Mouse (Mus musculus): ENCODE results near the gene Dnaja1. TPM values are rescaled to one million over a fixed set of nuclear protein-coding genes. Genes with fewer than 3 reads are reported as not detected.

Dnaja1 gene
- polyA plus RNA-seq, 1 experiment from 2014 or later: 645 TPM

GRCm38 (mm10) chr4:40691100-40691499 is 30.9 kb upstream of the Dnaja1 start:
- H3K36me3 ChIP-seq (ENCODE audit: control insufficient read depth, insufficient read depth, low read length): peaks cover 9% of the 10 kb centered on the region; the same call in 1 of the 2 replicates
- WGBS: 85% methylated on average over 11 of the region's 11 CpGs

GRCm38 (mm10) chr4:40697059-40697458 is 24.9 kb upstream of the Dnaja1 start:
- 87% methylated on average over 7 of the region's 7 CpGs for WGBS
- H3K36me3 ChIP-seq (ENCODE audit: control insufficient read depth, insufficient read depth, low read length): peaks cover 6% of the 10 kb centered on the region; the same call in 1 of the 2 replicates
- ATAC-seq (replicated peaks; ENCODE audit: low FRiP score) (no peak), DNase-seq (ENCODE audit: low spot score) (no peak)
- no peaks in the 10 kb centered on the region for H3K27me3 ChIP-seq (ENCODE audit: control insufficient read depth, insufficient read depth, low read length)
- no peak overlapping the region for H3K27ac ChIP-seq (ENCODE audit: low read depth, low read length)
- H3K4me2 ChIP-seq (ENCODE audit: low read depth, low read length, severe bottlenecking): no peak overlapping the region
- no peaks in the 10 kb centered on the region for H3K9me3 ChIP-seq (ENCODE audit: control insufficient read depth, low read length)
- H3K4me1 ChIP-seq (replicated peaks; ENCODE audit: control insufficient read depth, insufficient read depth, low read length): peaks cover under 1% of the 10 kb centered on the region
- H3K9ac ChIP-seq (ENCODE audit: low read length): no peak overlapping the region
- H3K4me3 ChIP-seq (ENCODE audit: low read depth, low read length): no peak overlapping the region

More at GRCm38 (mm10) chr4:40691100-40691499, 30.9 kb upstream of the Dnaja1 start:
- no peak for ATAC-seq (replicated peaks; ENCODE audit: low FRiP score)
- no peak overlapping the region for H3K4me2 ChIP-seq (ENCODE audit: low read depth, low read length, severe bottlenecking)
- H3K9ac ChIP-seq (ENCODE audit: low read length): no peak overlapping the region
- H3K27ac ChIP-seq (ENCODE audit: low read depth, low read length): no peak overlapping the region
- no peak for DNase-seq (ENCODE audit: low spot score)
- H3K4me3 ChIP-seq (ENCODE audit: low read depth, low read length): no peak overlapping the region
- no peaks in the 10 kb centered on the region for H3K4me1 ChIP-seq (replicated peaks; ENCODE audit: control insufficient read depth, insufficient read depth, low read length)
- H3K9me3 ChIP-seq (ENCODE audit: control insufficient read depth, low read length): no peaks in the 10 kb centered on the region
- no peaks in the 10 kb centered on the region for H3K27me3 ChIP-seq (ENCODE audit: control insufficient read depth, insufficient read depth, low read length)

DNA sequence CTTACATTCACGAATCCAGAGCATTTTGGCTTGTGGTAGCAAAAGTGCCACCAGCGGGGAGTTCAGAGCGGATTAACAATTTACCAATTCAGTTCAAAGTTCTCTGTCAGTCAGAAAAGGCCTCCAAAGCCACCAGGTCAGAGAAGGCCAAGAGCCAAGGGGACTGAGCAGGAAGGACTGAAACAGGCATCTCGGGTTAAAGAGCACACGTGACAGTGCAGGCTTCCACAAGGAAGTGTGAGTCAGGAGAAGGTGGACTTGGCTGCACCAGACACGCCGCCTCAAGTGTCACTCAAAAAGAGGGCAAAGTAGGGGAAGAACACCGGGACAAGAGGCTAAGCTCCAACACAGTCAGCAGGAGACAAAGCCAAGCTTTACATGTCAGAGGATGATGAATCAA is 21.7 kb upstream of the Dnaja1 start:
- ATAC-seq (replicated peaks; ENCODE audit: low FRiP score) (no peak), DNase-seq (ENCODE audit: low spot score) (no peak)
- H3K27me3 ChIP-seq (ENCODE audit: control insufficient read depth, insufficient read depth, low read length): no peaks in the 10 kb centered on the region
- no peaks in the 10 kb centered on the region for H3K9me3 ChIP-seq (ENCODE audit: control insufficient read depth, low read length)
- WGBS: 86% methylated on average over 8 of the region's 8 CpGs
- H3K36me3 ChIP-seq (ENCODE audit: control insufficient read depth, insufficient read depth, low read length): peaks cover under 1% of the 10 kb centered on the region; the same call in 1 of the 2 replicates
- H3K4me1 ChIP-seq (replicated peaks; ENCODE audit: control insufficient read depth, insufficient read depth, low read length): peaks cover 3% of the 10 kb centered on the region
- H3K27ac ChIP-seq (ENCODE audit: low read depth, low read length): no peak overlapping the region
- H3K4me2 ChIP-seq (ENCODE audit: low read depth, low read length, severe bottlenecking): no peak overlapping the region
- H3K9ac ChIP-seq (ENCODE audit: low read length): no peak overlapping the region
- no peak overlapping the region for H3K4me3 ChIP-seq (ENCODE audit: low read depth, low read length)

- H3K9ac ChIP-seq (ENCODE audit: low read length): no peak overlapping the region; the same call in 1 of the 2 replicates
Observed at GRCm38 (mm10) chr4:40701796-40702195, 20.2 kb upstream of the Dnaja1 start.

DNA sequence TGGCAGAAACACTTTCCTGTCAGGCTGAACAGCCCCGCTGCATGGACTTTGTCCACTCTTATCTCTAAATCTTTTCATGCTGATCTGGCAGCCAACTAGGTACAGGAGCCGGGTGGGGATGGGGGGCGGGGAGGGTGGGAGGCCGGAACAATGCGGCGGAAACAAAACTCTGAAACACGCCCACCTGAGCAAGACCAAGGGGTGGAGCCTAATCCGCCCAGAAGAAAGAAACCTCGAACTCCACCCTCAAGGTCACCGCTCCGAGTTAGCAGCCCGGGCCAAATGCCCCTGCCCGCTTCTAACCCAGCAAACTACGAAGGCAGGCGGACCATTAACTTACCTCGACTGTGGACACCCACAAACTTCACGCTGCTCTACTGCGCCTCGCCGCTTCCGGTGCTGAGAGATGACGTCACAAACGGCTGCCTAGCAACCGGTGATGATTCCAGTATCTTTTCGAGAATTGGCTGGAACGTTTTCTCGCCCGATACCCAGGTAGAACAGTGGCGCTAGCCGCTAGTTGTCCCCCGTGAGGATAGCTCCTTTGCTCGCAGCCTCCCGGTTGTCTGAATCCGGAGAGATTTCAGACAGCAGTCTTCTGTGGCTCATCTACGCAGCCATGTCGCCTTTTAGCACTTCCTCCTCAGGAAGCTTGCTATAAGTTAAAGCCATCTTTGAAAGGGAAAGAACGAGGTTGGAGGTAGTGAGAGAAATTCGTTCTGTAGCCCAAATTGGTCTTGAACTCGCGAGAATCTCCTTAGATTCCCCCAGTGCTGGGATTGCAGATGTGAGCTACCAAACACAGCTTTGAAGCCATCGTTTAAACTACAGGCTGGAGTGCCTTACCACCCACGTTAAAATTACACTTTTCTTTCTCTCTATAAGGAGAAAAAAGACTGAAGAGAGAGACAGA is 18.9 kb upstream of the Dnaja1 start, which contains the start of gene Aptx:
Aptx (minus strand) TSS at position 398 of the 913 bp plus-strand sequence.
- Histone ChIP-seq H3K9me3 (ENCODE audit: control insufficient read depth, low read length) (no peaks in the 10 kb centered on the region), H3K4me2 (ENCODE audit: low read depth, low read length, severe bottlenecking) (peak within 1 kb of the TSS; percentile 76), H3K9ac (ENCODE audit: low read length) (peak within 1 kb of the TSS; percentile 69), H3K4me3 (ENCODE audit: low read depth, low read length) (peak within 1 kb of the TSS; percentile 43), H3K27ac (ENCODE audit: low read depth, low read length) (peak within 1 kb of the TSS; percentile 82), H3K27me3 (ENCODE audit: control insufficient read depth, insufficient read depth, low read length) (no peaks in the 10 kb centered on the region), H3K36me3 (ENCODE audit: control insufficient read depth, insufficient read depth, low read length) (no peaks in the 10 kb centered on the region), H3K4me1 (replicated peaks; ENCODE audit: control insufficient read depth, insufficient read depth, low read length) (peaks cover 3% of the 10 kb centered on the region)
- DNase-seq (ENCODE audit: low spot score) (peak; percentile 96), ATAC-seq (replicated peaks; ENCODE audit: low FRiP score) (peak; percentile 93)
- under 1% methylated on average over 42 of the region's 42 CpGs for WGBS

More at GRCm38 (mm10) chr4:40701796-40702195, 20.2 kb upstream of the Dnaja1 start:
- H3K36me3 ChIP-seq (ENCODE audit: control insufficient read depth, insufficient read depth, low read length): no peaks in the 10 kb centered on the region
- ATAC-seq (replicated peaks; ENCODE audit: low FRiP score): no peak
- DNase-seq (ENCODE audit: low spot score): no peak
- H3K9me3 ChIP-seq (ENCODE audit: control insufficient read depth, low read length): no peaks in the 10 kb centered on the region
- WGBS: 91% methylated on average over 3 of the region's 3 CpGs
- H3K4me3 ChIP-seq (ENCODE audit: low read depth, low read length): peak overlapping the region; percentile 43
- H3K4me2 ChIP-seq (ENCODE audit: low read depth, low read length, severe bottlenecking): peak overlapping the region; percentile 76
- H3K27me3 ChIP-seq (ENCODE audit: control insufficient read depth, insufficient read depth, low read length): no peaks in the 10 kb centered on the region
- no peak overlapping the region for H3K27ac ChIP-seq (ENCODE audit: low read depth, low read length)
- H3K4me1 ChIP-seq (replicated peaks; ENCODE audit: control insufficient read depth, insufficient read depth, low read length): peaks cover 3% of the 10 kb centered on the region

DNA sequence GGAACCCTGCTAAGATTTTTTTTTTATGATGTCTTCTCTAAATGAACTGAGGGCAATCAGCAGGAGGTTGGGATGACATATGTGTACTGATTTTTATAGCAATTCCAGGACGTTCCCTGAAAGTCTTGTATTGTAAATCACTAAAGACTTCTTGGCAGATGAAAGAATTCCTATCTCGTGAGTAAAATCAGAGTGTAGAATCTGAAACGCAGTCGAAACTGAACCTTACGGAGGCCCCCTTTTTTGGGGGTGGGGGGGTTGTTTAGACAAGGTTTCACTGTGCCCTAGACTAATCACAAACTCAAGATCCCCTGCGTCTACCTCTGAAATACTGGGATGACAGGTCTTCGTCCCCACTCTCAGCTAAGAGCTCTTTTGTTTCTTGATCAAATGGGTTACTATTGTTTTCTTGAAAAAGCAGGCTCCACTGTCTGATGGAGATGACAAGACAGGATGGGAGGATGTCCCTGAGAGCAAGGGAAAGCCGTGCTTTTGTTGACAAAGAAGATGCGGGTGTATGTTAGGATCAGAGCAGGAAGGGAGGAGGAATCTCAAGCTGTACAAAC is 18.2 kb upstream of the Dnaja1 start:
- H3K9me3 ChIP-seq (ENCODE audit: control insufficient read depth, low read length): no peaks in the 10 kb centered on the region
- peak overlapping the region; percentile 76 for H3K4me2 ChIP-seq (ENCODE audit: low read depth, low read length, severe bottlenecking)
- H3K27me3 ChIP-seq (ENCODE audit: control insufficient read depth, insufficient read depth, low read length): no peaks in the 10 kb centered on the region
- no peaks in the 10 kb centered on the region for H3K36me3 ChIP-seq (ENCODE audit: control insufficient read depth, insufficient read depth, low read length)
- no peak for ATAC-seq (replicated peaks; ENCODE audit: low FRiP score)
- H3K4me1 ChIP-seq (replicated peaks; ENCODE audit: control insufficient read depth, insufficient read depth, low read length): peaks cover 3% of the 10 kb centered on the region
- WGBS: 33% methylated on average over 9 of the region's 9 CpGs
- H3K4me3 ChIP-seq (ENCODE audit: low read depth, low read length): peak overlapping the region; percentile 43
- peak overlapping the region; percentile 69 for H3K9ac ChIP-seq (ENCODE audit: low read length)
- no peak for DNase-seq (ENCODE audit: low spot score)
- H3K27ac ChIP-seq (ENCODE audit: low read depth, low read length): peak overlapping the region; percentile 82

- H3K4me1 ChIP-seq (replicated peaks; ENCODE audit: control insufficient read depth, insufficient read depth, low read length): peaks cover 5% of the 10 kb centered on the region; the same call in 1 of the 2 replicates
- WGBS: 85% methylated on average over 3 of the region's 3 CpGs
- DNase-seq (ENCODE audit: low spot score): no peak
- H3K4me3 ChIP-seq (ENCODE audit: low read depth, low read length): no peak overlapping the region
- H3K9ac ChIP-seq (ENCODE audit: low read length): no peak overlapping the region
- no peaks in the 10 kb centered on the region for H3K27me3 ChIP-seq (ENCODE audit: control insufficient read depth, insufficient read depth, low read length)
- ATAC-seq (replicated peaks; ENCODE audit: low FRiP score): no peak
- no peak overlapping the region for H3K4me2 ChIP-seq (ENCODE audit: low read depth, low read length, severe bottlenecking)
- no peak overlapping the region for H3K27ac ChIP-seq (ENCODE audit: low read depth, low read length)
- no peaks in the 10 kb centered on the region for H3K9me3 ChIP-seq (ENCODE audit: control insufficient read depth, low read length)
- H3K36me3 ChIP-seq (ENCODE audit: control insufficient read depth, insufficient read depth, low read length): no peaks in the 10 kb centered on the region
Observed at GRCm38 (mm10) chr4:40717141-40717540, 4.8 kb upstream of the Dnaja1 start.

DNA sequence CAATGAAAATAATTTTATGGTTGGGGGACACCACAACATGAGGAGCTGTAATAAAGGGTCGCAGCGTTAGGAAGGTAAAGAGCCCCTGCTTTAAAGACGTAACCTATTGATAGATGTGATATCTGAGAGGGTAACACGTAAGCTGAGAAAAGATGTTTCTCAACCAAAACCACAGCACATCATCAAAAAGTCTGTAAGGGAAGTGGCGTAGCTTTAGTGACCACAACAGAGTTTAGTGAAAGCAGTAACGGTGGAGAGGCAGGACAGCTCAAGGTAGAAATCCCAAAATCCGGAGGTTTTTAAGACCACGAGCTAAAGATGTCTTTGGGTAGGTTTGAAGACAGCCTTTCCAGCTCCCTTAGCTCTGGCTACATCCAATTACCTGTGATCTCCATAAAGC is 1.0 kb upstream of the Dnaja1 start:
- WGBS: 97% methylated on average over 8 of the region's 8 CpGs
- no peak overlapping the region for H3K27ac ChIP-seq (ENCODE audit: low read depth, low read length)
- no peak overlapping the region for H3K9ac ChIP-seq (ENCODE audit: low read length)
- no peak overlapping the region for H3K4me3 ChIP-seq (ENCODE audit: low read depth, low read length)
- no peaks in the 10 kb centered on the region for H3K36me3 ChIP-seq (ENCODE audit: control insufficient read depth, insufficient read depth, low read length)
- DNase-seq (ENCODE audit: low spot score) (no peak), ATAC-seq (replicated peaks; ENCODE audit: low FRiP score) (no peak)
- H3K4me1 ChIP-seq (replicated peaks; ENCODE audit: control insufficient read depth, insufficient read depth, low read length): peaks cover 14% of the 10 kb centered on the region
- H3K27me3 ChIP-seq (ENCODE audit: control insufficient read depth, insufficient read depth, low read length): no peaks in the 10 kb centered on the region
- H3K9me3 ChIP-seq (ENCODE audit: control insufficient read depth, low read length): no peaks in the 10 kb centered on the region
- H3K4me2 ChIP-seq (ENCODE audit: low read depth, low read length, severe bottlenecking): no peak overlapping the region

Measured in forebrain, embryonic 11.5 days (tissue).